Mouse (Mus musculus) left cerebral cortex, postnatal 36 days (tissue): ENCODE measurements at regions not wholly inside any gene's neighbourhood (a gene's known extent, or its start where the extent isn't known, plus 50 kb on each side); places are given as distances from the start of the nearest gene placed in this dataset. TPM values are rescaled to one million over a fixed set of nuclear protein-coding genes. Genes with fewer than 3 reads are reported as not detected.

Experiments
- microRNA-seq: library from miRNA; unstranded; fragments of <30 nt; microRNA quantifications from one replicate; pipeline ENCODE4 v1.2.0, GENCODE M21; 2022

Small RNA genes in the stretch of these regions (microRNA-seq; reads per million reads assigned to microRNA genes)
- gene Gm24933: not detected
